In the genomic region with DNA sequence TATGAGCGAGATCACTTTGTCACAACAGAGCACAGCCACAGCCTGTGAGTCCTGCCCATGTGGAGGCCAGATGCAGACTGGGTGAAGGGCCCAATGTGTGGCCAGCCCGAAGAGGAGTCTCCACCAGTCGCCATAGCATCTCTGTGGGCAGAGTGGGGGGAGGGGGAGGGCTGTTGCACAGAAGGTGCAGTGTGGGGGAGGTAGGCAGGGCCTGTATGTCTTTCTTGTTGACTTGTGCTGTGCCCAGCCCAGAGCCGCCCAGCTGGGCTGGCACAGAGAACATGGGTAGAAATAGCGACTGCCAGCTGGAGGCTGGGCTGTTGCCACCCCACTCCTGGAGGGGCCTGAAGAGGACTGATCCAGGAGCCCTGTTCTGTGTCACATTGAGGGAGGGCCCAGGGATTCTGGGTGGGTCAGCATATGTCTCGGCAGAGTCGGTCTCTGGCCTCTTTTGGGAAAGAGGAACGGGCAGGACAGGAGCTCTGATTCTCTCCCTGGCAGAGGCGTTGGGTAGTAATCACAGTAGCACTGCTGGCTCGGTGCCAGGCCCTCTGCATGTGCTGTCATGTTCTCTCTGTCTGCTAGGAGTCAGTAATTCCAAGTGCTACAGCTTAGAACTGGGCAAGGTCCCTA, we compare ENCODE assay signal across 8 mouse cellular contexts. TPM values are rescaled to one million over a fixed set of nuclear protein-coding genes. Genes with fewer than 3 reads are reported as not detected.
A peak's percentile ranks its signal among the peaks of the same experiment; 100 is the strongest.
DNase-seq lines count a peak whose midpoint lies in the region; ATAC-seq lines count a peak whose summit lies in the region.

No protein-coding gene starts in this region.

- H3K4me3 ChIP-seq in embryonic facial prominence, embryonic 15.5 days (replicated peaks) = no peak overlapping the region
- no peak overlapping the region; the same call in 1 of the 2 replicates for H3K4me3 ChIP-seq in heart, embryonic 10.5 days
- no peak overlapping the region for H3K4me3 ChIP-seq in limb, embryonic 11.5 days (ENCODE audit: low read depth, low read length)
- H3K4me3 ChIP-seq in neural tube, embryonic 15.5 days (replicated peaks) = no peak overlapping the region

- no peaks in the 10 kb centered on the region for H3K27me3 ChIP-seq in embryonic facial prominence, embryonic 15.5 days
- no peaks in the 10 kb centered on the region for H3K27me3 ChIP-seq in heart, embryonic 10.5 days (ENCODE audit: insufficient read depth, poor library complexity, severe bottlenecking)
- H3K27me3 ChIP-seq in limb, embryonic 11.5 days (ENCODE audit: control insufficient read depth, insufficient read depth, low read length) = no peaks in the 10 kb centered on the region
- no peaks in the 10 kb centered on the region for H3K27me3 ChIP-seq in neural tube, embryonic 15.5 days (replicated peaks)

- no peaks in the 10 kb centered on the region for H3K36me3 ChIP-seq in embryonic facial prominence, embryonic 15.5 days
- peaks cover 9% of the 10 kb centered on the region for H3K36me3 ChIP-seq in heart, embryonic 10.5 days
- H3K36me3 ChIP-seq in limb, embryonic 11.5 days (ENCODE audit: control insufficient read depth, insufficient read depth, low read length) = no peaks in the 10 kb centered on the region
- no peaks in the 10 kb centered on the region for H3K36me3 ChIP-seq in neural tube, embryonic 15.5 days

- peak; percentile 90 for DNase-seq in layer of hippocampus, adult 11-12 months (ENCODE audit: low spot score)
- DNase-seq in layer of hippocampus, adult 9-10 months (ENCODE audit: low spot score) = no peak
- DNase-seq in heart, embryonic 10.5 days (ENCODE audit: low spot score) = no peak
- peak; percentile 54 for DNase-seq in kidney, adult 9 months
- DNase-seq in limb, embryonic 11.5 days (ENCODE audit: low spot score) = peak; percentile 56
- no peak for DNase-seq in thymus, postnatal 36 days

- peak overlapping the region; percentile 89 for H3K27ac ChIP-seq in embryonic facial prominence, embryonic 15.5 days (replicated peaks)
- peak overlapping the region; percentile 73 for H3K27ac ChIP-seq in heart, embryonic 10.5 days
- H3K27ac ChIP-seq in limb, embryonic 11.5 days (replicated peaks; ENCODE audit: low read depth, low read length) = no peak overlapping the region; the same call in 1 of the 2 replicates
- peak overlapping the region; percentile 81 for H3K27ac ChIP-seq in neural tube, embryonic 15.5 days (replicated peaks)

- H3K9me3 ChIP-seq in embryonic facial prominence, embryonic 15.5 days (replicated peaks) = no peaks in the 10 kb centered on the region
- H3K9me3 ChIP-seq in heart, embryonic 10.5 days = no peaks in the 10 kb centered on the region
- no peaks in the 10 kb centered on the region for H3K9me3 ChIP-seq in limb, embryonic 11.5 days (ENCODE audit: control insufficient read depth, low read length)
- H3K9me3 ChIP-seq in neural tube, embryonic 15.5 days (replicated peaks) = no peaks in the 10 kb centered on the region

- peak overlapping the region; percentile 16 for H3K4me2 ChIP-seq in embryonic facial prominence, embryonic 15.5 days (replicated peaks)
- no peak overlapping the region for H3K4me2 ChIP-seq in limb, embryonic 11.5 days (ENCODE audit: low read depth, severe bottlenecking)
- H3K4me2 ChIP-seq in neural tube, embryonic 15.5 days = peak overlapping the region; percentile 12; the same call in 1 of the 2 replicates

- peak; percentile 58 for ATAC-seq in embryonic facial prominence, embryonic 15.5 days (ENCODE audit: insufficient number of reproducible peaks, low FRiP score, low TSS enrichment, low read depth)
- no peak for ATAC-seq in limb, embryonic 11.5 days (ENCODE audit: insufficient number of reproducible peaks, low FRiP score, low TSS enrichment, low read depth)
- ATAC-seq in neural tube, embryonic 15.5 days (ENCODE audit: low FRiP score) = peak; percentile 40

- peaks cover 74% of the 10 kb centered on the region for H3K4me1 ChIP-seq in embryonic facial prominence, embryonic 15.5 days
- H3K4me1 ChIP-seq in heart, embryonic 10.5 days = peaks cover 88% of the 10 kb centered on the region
- peaks cover 34% of the 10 kb centered on the region for H3K4me1 ChIP-seq in limb, embryonic 11.5 days (ENCODE audit: control insufficient read depth, insufficient read depth, low read length)
- peaks cover 78% of the 10 kb centered on the region for H3K4me1 ChIP-seq in neural tube, embryonic 15.5 days

- WGBS in embryonic facial prominence, embryonic 15.5 days = 16% methylated on average over 10 of the region's 10 CpGs
- 57% methylated on average over 10 of the region's 10 CpGs for WGBS in heart, embryonic 10.5 days
- 52% methylated on average over 10 of the region's 10 CpGs for WGBS in limb, embryonic 11.5 days
- WGBS in neural tube, embryonic 15.5 days = 29% methylated on average over 10 of the region's 10 CpGs

- 0 out of 2 replicates have a peak overlapping the region, but pooled peaks have one; percentile 7 for H3K9ac ChIP-seq in embryonic facial prominence, embryonic 15.5 days
- H3K9ac ChIP-seq in limb, embryonic 11.5 days (ENCODE audit: low read length) = peak overlapping the region; percentile 12; the same call in 1 of the 2 replicates
- H3K9ac ChIP-seq in neural tube, embryonic 15.5 days (replicated peaks) = no peak overlapping the region

RNA-seq across cellular contexts. Expression of a gene that starts 18.2 kb away (rescaled TPM):
- 39.5 and 40.3 TPM in 2 replicates for polyA plus RNA-seq in embryonic facial prominence, embryonic 15.5 days (2015; fragmentation: Nextera tagmentation; extraction: Ambion mirVana)
- polyA plus RNA-seq in heart, embryonic 10.5 days (2016; fragmentation: Nextera tagmentation; extraction: Ambion mirVana) = 44.7 and 51.8 TPM in 2 replicates
- polyA plus RNA-seq in limb, embryonic 11.5 days (2014; fragmentation: Nextera tagmentation; extraction: Ambion mirVana) = 59.6 and 61.9 TPM in 2 replicates
- polyA plus RNA-seq in neural tube, embryonic 15.5 days (2015; fragmentation: Nextera tagmentation; extraction: Ambion mirVana) = 145 and 179 TPM in 2 replicates

RNA-seq across cellular contexts. Expression of a gene that starts 50.4 kb away (rescaled TPM):
- polyA plus RNA-seq in embryonic facial prominence, embryonic 15.5 days (2015; fragmentation: Nextera tagmentation; extraction: Ambion mirVana) = 0.47 and 0.53 TPM in 2 replicates
- 0.33 and 0.52 TPM in 2 replicates for polyA plus RNA-seq in heart, embryonic 10.5 days (2016; fragmentation: Nextera tagmentation; extraction: Ambion mirVana)
- polyA plus RNA-seq in limb, embryonic 11.5 days (2014; fragmentation: Nextera tagmentation; extraction: Ambion mirVana) = not detected in 2 replicates
- 0.44 and 0.51 TPM in 2 replicates for polyA plus RNA-seq in neural tube, embryonic 15.5 days (2015; fragmentation: Nextera tagmentation; extraction: Ambion mirVana)

Comparison
In these comparisons a context has a peak if more than half of its experiments do, and no peak if none do; other contexts are left out.
1. DNase-seq: peak in layer of hippocampus, adult 11-12 months (single experiment), kidney, adult 9 months (single experiment) and limb, embryonic 11.5 days (single experiment); none in layer of hippocampus, adult 9-10 months (single experiment), heart, embryonic 10.5 days (single experiment) and thymus, postnatal 36 days (0 of 2).